Mouse (Mus musculus) kidney, embryonic 14.5 days (tissue): Measurements from ENCODE around the gene Ltbp1. TPM values are rescaled to one million over a fixed set of nuclear protein-coding genes. Genes with fewer than 3 reads are reported as not detected.

ENCODE experiments used
- ATAC-seq: fragments of 200-750 bp; cut with Nextera tagmentation; 2 replicates; pipeline ENCODE4 v1.8.0; 2017; ENCODE audit warnings: moderate number of reproducible peaks, mild to moderate bottlenecking, moderate TSS enrichment, moderate library complexity; ENCODE audit not compliant: low FRiP score, low TSS enrichment
- H3K27ac ChIP-seq: fragments of 300-500 bp; sonication (generic); 2 replicates; pipeline ENCODE4 v1.5.1; 2014; ENCODE audit warnings: low read depth, mild to moderate bottlenecking, low read length, moderate library complexity, mixed read lengths
- H3K27me3 ChIP-seq: fragments of 300-500 bp; sonication (generic); 2 replicates; pipeline ENCODE4 v1.6.1; 2014; ENCODE audit warnings: mild to moderate bottlenecking, low read length; ENCODE audit not compliant: control insufficient read depth, insufficient read depth
- H3K36me3 ChIP-seq: fragments of 300-500 bp; sonication (generic); 2 replicates; pipeline ENCODE4 v1.6.1; 2014; ENCODE audit warnings: low read length, mixed read lengths; ENCODE audit not compliant: control insufficient read depth, insufficient read depth
- H3K4me1 ChIP-seq: fragments of 300-500 bp; sonication (generic); 2 replicates; pipeline ENCODE4 v1.6.1; 2014; ENCODE audit warnings: low read length, mixed read lengths; ENCODE audit not compliant: control insufficient read depth, insufficient read depth
- H3K4me2 ChIP-seq: fragments of 300-500 bp; sonication (generic); replicated peaks from 2 replicates; pipeline ENCODE4 v1.6.1; 2014; ENCODE audit warnings: low read depth, mild to moderate bottlenecking, low read length
- H3K4me3 ChIP-seq: fragments of 300-500 bp; sonication (generic); 2 replicates; pipeline ENCODE4 v1.5.1; 2014; ENCODE audit warnings: mild to moderate bottlenecking, low read length
- H3K9ac ChIP-seq: fragments of 300-500 bp; sonication (generic); 2 replicates; pipeline ENCODE4 v1.6.1; 2014; ENCODE audit warnings: low read depth, mild to moderate bottlenecking, low read length, moderate library complexity
- H3K9me3 ChIP-seq: fragments of 300-500 bp; sonication (generic); 2 replicates; pipeline ENCODE4 v1.6.1; 2016; ENCODE audit warnings: low read length; ENCODE audit not compliant: control insufficient read depth
- WGBS: fragments of 180-500 bp; shearing (Covaris S2); extraction: QIAGEN DNeasy Blood & Tissue Kit; methylation state at CpG from one replicate; pipeline ENCODE4 v1.1.7; 2014; 5-methylcytosine and 5-hydroxymethylcytosine counted together
- polyA plus RNA-seq: library from polyadenylated mRNA; unstranded; fragments of >200 nt; fragmentation: Nextera tagmentation; extraction: Ambion mirVana; gene quantifications from 2 replicates; pipeline ENCODE4 v1.2.1, GENCODE M21; 2014

The Ltbp1 gene
- polyA plus RNA-seq, 1 experiment from 2014 or later = 54.7 TPM

DNA sequence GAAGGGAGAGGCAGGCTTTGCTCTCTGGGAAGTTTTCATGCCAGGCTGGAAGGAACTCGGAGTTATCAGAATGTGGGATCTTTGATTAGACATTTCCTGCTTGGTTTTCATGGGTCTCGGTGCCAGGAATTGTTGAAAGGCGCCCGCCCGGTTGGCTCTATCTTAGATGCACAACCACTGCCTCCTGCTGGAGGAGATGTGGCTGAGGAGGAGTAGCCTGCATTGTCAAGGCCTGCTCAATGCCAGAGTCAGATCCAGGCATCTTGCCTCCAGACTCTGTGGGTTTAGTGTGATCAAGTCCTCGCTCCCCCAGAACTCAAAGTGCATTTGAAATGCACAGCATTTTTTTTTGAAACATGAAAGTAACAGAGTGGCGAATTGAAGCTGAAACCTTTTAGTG lies 364.0 kb downstream of the Ltbp1 start:
- H3K9ac ChIP-seq = no peak overlapping the region

DNA sequence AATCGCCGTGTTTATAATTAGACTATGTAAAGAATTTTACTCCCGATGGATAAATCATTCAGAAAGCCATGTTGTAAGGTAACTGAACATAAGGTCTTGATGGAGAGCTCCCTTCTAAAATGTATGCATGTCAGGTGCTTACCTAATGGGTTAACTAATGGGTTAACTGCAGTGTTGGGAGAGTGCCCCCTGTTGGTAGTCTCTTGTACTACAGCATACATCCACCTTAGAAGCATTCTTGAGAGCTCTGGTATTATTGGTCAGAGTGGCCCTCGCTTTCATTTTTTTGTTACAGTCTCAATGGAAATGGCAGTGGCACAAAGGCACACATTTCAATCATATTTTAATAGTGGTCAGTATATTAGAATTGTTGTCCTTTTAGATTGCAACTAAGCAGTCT lies 364.8 kb downstream of the Ltbp1 start:
- H3K4me3 ChIP-seq = no peak overlapping the region
- peaks cover 3% of the 10 kb centered on the region; the same call in 1 of the 2 replicates for H3K36me3 ChIP-seq
- no peak overlapping the region for H3K9ac ChIP-seq
- H3K4me1 ChIP-seq = no peaks in the 10 kb centered on the region
- 95% methylated on average over 4 of the region's 4 CpGs for WGBS
- ATAC-seq = no peak
- H3K9me3 ChIP-seq = 0 out of 2 replicates have a peak, but pooled peaks cover 2% of the 10 kb centered on the region
- no peak overlapping the region for H3K4me2 ChIP-seq
- no peak overlapping the region for H3K27ac ChIP-seq
- H3K27me3 ChIP-seq = no peaks in the 10 kb centered on the region

More for the DNA sequence above, 364.0 kb downstream of the Ltbp1 start:
- ATAC-seq = no peak
- no peaks in the 10 kb centered on the region for H3K4me1 ChIP-seq
- peaks cover 3% of the 10 kb centered on the region; the same call in 1 of the 2 replicates for H3K36me3 ChIP-seq
- H3K4me2 ChIP-seq = no peak overlapping the region
- no peak overlapping the region for H3K27ac ChIP-seq
- WGBS = 68% methylated on average over 7 of the region's 7 CpGs
- no peaks in the 10 kb centered on the region for H3K27me3 ChIP-seq
- no peak overlapping the region for H3K4me3 ChIP-seq
- 0 out of 2 replicates have a peak, but pooled peaks cover 2% of the 10 kb centered on the region for H3K9me3 ChIP-seq

DNA sequence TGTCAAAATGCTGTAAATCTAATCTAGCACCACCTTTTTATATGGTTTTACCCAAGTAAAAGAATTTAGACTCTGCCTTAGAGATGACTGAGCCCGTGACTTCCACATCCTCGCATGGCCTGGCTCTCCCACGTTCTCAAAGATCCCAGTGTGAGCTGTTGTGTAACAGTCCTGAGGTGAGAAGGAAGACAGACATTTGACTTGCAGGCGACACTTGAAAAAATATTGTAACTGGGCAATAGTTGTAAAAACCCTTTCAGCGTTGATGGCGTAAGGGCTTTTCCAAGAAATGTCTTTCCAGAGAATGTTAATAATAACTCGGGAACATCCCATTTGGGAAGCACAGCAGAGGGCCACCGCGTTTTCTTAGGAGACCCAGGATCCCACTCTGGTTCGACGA lies 366.3 kb downstream of the Ltbp1 start:
- Histone ChIP-seq H3K4me1 (no peaks in the 10 kb centered on the region), H3K36me3 (no peaks in the 10 kb centered on the region), H3K4me3 (no peak overlapping the region), H3K9me3 (0 out of 2 replicates have a peak, but pooled peaks cover 2% of the 10 kb centered on the region), H3K9ac (no peak overlapping the region), H3K27ac (no peak overlapping the region), H3K4me2 (no peak overlapping the region), H3K27me3 (no peaks in the 10 kb centered on the region)
- WGBS = 71% methylated on average over 11 of the region's 11 CpGs
- ATAC-seq = no peak

DNA sequence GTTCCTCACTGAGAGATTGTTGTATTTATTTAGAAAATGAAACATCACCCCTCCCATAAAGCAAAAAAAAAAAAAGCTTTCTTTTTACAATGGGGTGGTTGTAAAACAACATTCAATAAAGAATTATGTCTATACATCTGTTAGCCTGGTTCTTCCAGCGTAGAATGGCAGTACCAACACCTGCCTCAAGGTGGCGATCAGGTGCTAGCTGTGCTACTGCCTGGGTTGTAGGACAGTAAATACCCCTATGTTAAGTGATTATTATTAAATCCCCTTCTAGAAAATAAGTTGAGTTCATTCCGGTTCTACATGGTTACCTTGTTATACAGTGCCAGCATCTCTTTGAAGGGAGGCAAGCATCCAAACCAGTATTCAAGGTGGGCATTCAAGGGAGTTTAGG lies 367.0 kb downstream of the Ltbp1 start:
- H3K27ac ChIP-seq = no peak overlapping the region
- 65% methylated on average over 3 of the region's 3 CpGs for WGBS

DNA sequence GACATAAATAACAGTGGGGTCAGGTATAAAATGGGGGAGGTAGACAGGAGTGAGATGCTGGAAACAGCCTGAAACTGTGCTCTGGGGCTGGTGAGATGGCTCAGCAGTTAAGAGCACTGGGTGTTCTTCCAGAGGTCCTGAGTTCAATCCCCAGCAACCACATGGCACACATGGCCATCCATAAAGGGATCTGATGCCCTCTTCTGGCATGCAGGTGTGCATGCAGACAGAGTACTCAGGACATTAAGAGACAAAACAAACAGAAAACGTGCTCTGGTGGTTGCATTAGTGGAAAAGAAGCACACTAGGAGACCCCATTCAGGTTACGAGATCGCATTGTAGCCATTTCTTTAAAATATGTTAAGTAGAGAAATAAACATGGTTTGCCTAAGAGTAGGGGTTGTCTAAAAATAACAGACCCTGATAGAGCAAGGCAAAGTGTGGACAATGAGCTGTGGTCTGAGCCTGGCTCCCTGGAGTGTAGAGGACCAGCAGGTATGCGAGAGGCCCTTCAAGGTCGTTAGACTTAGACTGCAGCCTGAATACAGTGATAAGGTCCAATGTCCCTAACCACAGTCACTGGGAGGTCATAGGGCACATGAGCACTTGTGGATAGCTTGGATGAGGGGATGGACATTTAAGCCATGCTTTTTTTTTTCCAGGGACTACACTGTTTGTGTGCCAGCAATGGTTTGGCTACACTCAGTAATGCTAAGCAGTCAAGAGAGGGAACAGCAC lies 369.1 kb downstream of the Ltbp1 start:
- Histone ChIP-seq H3K27ac (no peak overlapping the region), H3K27me3 (no peaks in the 10 kb centered on the region), H3K36me3 (no peaks in the 10 kb centered on the region), H3K4me3 (no peak overlapping the region), H3K9ac (no peak overlapping the region), H3K4me1 (no peaks in the 10 kb centered on the region), H3K4me2 (no peak overlapping the region), H3K9me3 (0 out of 2 replicates have a peak, but pooled peaks cover 2% of the 10 kb centered on the region)
- no peak for ATAC-seq
- 80% methylated on average over 5 of the region's 5 CpGs for WGBS

More for the DNA sequence above, 367.0 kb downstream of the Ltbp1 start:
- Histone ChIP-seq H3K4me3 (no peak overlapping the region), H3K36me3 (no peaks in the 10 kb centered on the region), H3K9ac (no peak overlapping the region), H3K4me1 (no peaks in the 10 kb centered on the region), H3K9me3 (0 out of 2 replicates have a peak, but pooled peaks cover 2% of the 10 kb centered on the region), H3K27me3 (no peaks in the 10 kb centered on the region), H3K4me2 (no peak overlapping the region)
- no peak for ATAC-seq

DNA sequence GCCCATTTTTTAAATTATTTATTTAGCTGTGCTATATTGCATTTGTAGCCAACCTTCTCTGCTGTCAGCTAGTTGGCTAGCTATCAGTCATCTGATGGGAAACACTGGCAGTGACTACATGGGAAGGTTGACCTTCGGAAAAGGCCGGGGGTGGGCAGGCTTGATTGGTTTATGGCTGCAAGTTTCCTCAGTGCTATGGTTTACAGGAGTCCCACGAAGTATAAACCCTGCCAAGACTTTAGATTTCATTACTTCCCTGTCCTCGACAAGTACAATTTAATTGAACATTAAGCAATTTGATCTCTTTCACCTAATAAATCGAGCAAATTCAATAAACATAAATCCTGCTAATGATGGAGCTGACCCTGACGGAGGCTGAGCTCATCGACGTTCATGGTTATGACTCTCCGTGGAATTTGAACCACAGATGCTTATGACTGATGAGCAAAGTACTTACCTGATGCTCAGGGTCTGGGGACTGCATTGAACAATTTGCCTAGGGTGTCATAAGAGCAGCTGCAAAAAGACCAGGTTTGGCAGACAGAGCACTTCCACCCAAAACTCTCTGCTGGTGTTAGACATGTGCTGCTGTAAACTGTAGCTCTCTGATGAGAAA lies 373.0 kb downstream of the Ltbp1 start:
- Histone ChIP-seq H3K27me3 (no peaks in the 10 kb centered on the region), H3K4me1 (no peaks in the 10 kb centered on the region), H3K4me2 (no peak overlapping the region), H3K27ac (no peak overlapping the region), H3K4me3 (no peak overlapping the region), H3K9me3 (no peaks in the 10 kb centered on the region), H3K9ac (no peak overlapping the region), H3K36me3 (no peaks in the 10 kb centered on the region; the same call in 1 of the 2 replicates)
- ATAC-seq = no peak
- WGBS = 45% methylated on average over 9 of the region's 9 CpGs

DNA sequence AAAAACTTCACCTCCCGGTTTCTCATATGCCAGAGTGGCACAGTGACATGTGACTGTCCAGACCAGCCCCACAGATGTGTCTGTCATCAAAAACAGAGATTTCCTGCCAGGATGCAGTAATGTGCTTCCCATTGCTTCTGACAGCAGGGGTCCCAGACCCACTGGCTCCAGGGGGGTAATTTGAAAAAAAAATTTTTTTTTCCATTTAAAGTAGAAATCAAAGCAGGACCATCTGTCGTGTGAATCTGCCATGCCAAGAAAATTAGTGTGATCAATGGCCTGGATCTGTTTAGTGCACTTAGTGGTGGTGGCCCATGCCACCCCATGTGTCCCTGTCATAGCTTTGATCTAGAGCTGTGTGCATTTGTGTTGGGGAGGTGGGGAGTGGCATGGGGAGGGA lies 374.8 kb downstream of the Ltbp1 start:
- Histone ChIP-seq H3K27ac (no peak overlapping the region), H3K36me3 (no peaks in the 10 kb centered on the region; the same call in 1 of the 2 replicates), H3K4me3 (no peak overlapping the region), H3K9me3 (no peaks in the 10 kb centered on the region), H3K4me1 (no peaks in the 10 kb centered on the region), H3K9ac (no peak overlapping the region), H3K27me3 (no peaks in the 10 kb centered on the region), H3K4me2 (no peak overlapping the region)
- 37% methylated on average over 2 of the region's 2 CpGs for WGBS
- ATAC-seq = no peak

DNA sequence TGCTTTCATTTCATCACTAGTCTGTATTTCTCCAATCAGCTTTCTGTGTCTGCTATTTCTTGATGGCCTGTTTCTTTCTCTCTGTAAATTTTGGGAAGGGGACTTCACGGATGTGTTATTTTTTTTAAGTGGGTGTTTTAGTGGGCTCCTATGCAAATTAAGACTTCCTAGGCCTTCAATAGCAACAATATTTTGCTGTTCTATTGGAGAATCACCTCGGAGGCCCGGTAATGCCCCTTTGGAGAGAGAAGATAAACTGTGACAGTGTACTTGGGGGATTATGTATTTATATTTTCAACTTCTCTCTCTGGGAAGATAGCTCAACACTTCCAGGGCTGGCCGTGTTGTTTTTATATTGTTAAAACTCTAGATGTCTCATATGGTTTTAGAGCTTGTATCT lies 383.0 kb downstream of the Ltbp1 start:
- H3K36me3 ChIP-seq = peaks cover 5% of the 10 kb centered on the region; the same call in 1 of the 2 replicates
- H3K4me1 ChIP-seq = no peaks in the 10 kb centered on the region
- H3K27me3 ChIP-seq = no peaks in the 10 kb centered on the region
- H3K4me2 ChIP-seq = no peak overlapping the region
- no peak overlapping the region for H3K4me3 ChIP-seq
- no peaks in the 10 kb centered on the region; the same call in 1 of the 2 replicates for H3K9me3 ChIP-seq
- H3K27ac ChIP-seq = no peak overlapping the region
- no peak overlapping the region for H3K9ac ChIP-seq
- WGBS = 89% methylated on average over 4 of the region's 4 CpGs
- ATAC-seq = no peak

DNA sequence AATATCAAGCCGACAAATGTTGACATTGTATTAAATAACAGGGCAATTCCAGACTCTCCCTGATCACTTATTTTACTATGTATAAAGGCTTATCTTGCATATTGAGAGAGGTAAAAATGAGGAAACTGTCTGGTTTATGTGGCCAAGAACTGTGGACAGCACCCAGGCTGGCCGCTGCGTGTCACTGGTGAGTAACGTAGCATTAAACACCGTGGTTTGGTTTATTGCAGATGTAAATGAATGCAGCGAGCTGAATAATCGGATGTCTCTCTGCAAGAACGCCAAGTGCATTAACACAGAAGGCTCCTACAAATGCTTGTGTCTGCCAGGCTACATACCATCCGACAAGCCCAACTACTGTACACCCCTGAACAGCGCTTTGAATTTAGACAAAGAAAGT lies 384.8 kb downstream of the Ltbp1 start:
- Histone ChIP-seq H3K9ac (no peak overlapping the region), H3K4me3 (no peak overlapping the region), H3K9me3 (no peaks in the 10 kb centered on the region; the same call in 1 of the 2 replicates), H3K36me3 (peaks cover 5% of the 10 kb centered on the region; the same call in 1 of the 2 replicates), H3K4me1 (no peaks in the 10 kb centered on the region), H3K27me3 (no peaks in the 10 kb centered on the region), H3K4me2 (no peak overlapping the region), H3K27ac (no peak overlapping the region)
- WGBS = 92% methylated on average over 10 of the region's 10 CpGs
- no peak for ATAC-seq
